Mouse (Mus musculus): ENCODE measurements around the gene Rab37.

GRCm38 (mm10) chr11:115198932-115199384 lies 107.7 kb downstream of the Rab37 start:
- TF ChIP-seq CTCF (IDR thresholded peaks at IDR 0.05; ENCODE audit: low read depth) (no peak), EP300 (IDR thresholded peaks at IDR 0.05; ENCODE audit: low read depth) (no peak)

All from liver, postnatal 0 days (tissue).